Mouse (Mus musculus): ENCODE measurements around the gene Slc9a1. TPM values are rescaled to one million over a fixed set of nuclear protein-coding genes. Genes with fewer than 3 reads are reported as not detected.

Gene Slc9a1
- polyA plus RNA-seq, 1 experiment from 2014 or later: 12.8 TPM

DNA sequence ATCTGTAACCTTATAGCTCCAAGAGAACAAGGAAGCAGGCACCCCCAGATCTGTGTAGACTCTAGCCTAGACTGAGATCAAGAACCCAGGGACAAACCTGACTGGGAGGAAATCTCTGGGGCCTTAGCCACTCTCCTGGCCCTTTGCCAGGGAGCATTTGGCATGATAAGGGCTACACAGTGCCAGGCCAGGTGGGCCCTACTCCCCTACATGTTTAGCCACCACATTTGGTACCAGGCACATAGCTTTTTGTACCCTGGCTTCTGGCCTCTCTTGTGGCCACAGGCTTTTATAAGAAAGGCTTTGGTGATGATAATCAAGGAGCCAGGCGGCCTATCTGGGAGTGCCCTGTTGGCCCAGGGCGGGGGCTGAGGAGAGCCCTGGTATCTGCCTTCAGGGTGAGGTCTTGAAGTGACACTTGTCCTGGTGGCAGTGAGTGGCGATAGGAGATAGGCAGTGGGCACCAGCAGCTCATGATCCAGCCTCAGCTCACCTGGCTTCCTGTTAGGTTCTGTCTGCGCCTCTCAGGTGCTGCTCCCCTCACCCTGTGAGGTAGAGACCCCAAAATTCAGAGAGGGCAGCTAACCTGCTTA, 25.6 kb downstream of the Slc9a1 start:
- ATAC-seq: no peak
- Histone ChIP-seq H3K4me3 (ENCODE audit: low read depth, low read length) (no peak overlapping the region), H3K4me1 (ENCODE audit: control insufficient read depth, insufficient read depth, low read length) (peaks cover 6% of the 10 kb centered on the region), H3K36me3 (ENCODE audit: control insufficient read depth, insufficient read depth, low read length) (no peaks in the 10 kb centered on the region), H3K9me3 (replicated peaks; ENCODE audit: control insufficient read depth, low read length, poor library complexity, severe bottlenecking) (no peaks in the 10 kb centered on the region), H3K27ac (ENCODE audit: low read length) (no peak overlapping the region), H3K4me2 (ENCODE audit: low read length) (no peak overlapping the region), H3K9ac (ENCODE audit: low read depth, low read length) (no peak overlapping the region), H3K27me3 (ENCODE audit: control insufficient read depth, insufficient read depth, low read depth, low read length) (no peaks in the 10 kb centered on the region)
- WGBS: 86% methylated on average over 4 of the region's 4 CpGs

DNA sequence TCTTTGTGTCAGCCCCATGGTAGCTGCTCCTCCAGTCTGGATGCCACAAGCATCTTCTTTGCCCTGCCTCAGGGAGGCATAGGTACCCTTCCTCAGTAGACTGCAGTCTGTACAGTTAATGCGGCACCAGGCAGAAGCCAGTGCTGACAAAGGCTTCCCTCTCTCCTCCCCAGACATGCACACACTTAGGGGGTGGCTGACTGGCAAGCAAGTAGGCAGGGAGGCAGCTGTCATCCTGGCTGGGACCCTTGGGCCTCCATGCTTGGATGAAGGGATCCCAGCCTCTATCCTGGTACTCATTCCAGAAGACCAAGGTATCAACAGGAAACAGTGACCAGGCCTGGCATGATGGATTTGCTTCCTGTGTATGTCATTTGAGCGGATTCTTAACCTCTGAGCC, 26.6 kb downstream of the Slc9a1 start:
- H3K4me2 ChIP-seq (ENCODE audit: low read length): no peak overlapping the region
- no peaks in the 10 kb centered on the region for H3K27me3 ChIP-seq (ENCODE audit: control insufficient read depth, insufficient read depth, low read depth, low read length)
- H3K9me3 ChIP-seq (replicated peaks; ENCODE audit: control insufficient read depth, low read length, poor library complexity, severe bottlenecking): no peaks in the 10 kb centered on the region
- H3K27ac ChIP-seq (ENCODE audit: low read length): no peak overlapping the region
- H3K36me3 ChIP-seq (ENCODE audit: control insufficient read depth, insufficient read depth, low read length): no peaks in the 10 kb centered on the region
- ATAC-seq: no peak
- H3K4me1 ChIP-seq (ENCODE audit: control insufficient read depth, insufficient read depth, low read length): peaks cover 4% of the 10 kb centered on the region
- 67% methylated on average over 2 of the region's 2 CpGs for WGBS
- no peak overlapping the region for H3K4me3 ChIP-seq (ENCODE audit: low read depth, low read length)
- 0 out of 2 replicates have a peak overlapping the region, but pooled peaks have one; percentile 7 for H3K9ac ChIP-seq (ENCODE audit: low read depth, low read length)

DNA sequence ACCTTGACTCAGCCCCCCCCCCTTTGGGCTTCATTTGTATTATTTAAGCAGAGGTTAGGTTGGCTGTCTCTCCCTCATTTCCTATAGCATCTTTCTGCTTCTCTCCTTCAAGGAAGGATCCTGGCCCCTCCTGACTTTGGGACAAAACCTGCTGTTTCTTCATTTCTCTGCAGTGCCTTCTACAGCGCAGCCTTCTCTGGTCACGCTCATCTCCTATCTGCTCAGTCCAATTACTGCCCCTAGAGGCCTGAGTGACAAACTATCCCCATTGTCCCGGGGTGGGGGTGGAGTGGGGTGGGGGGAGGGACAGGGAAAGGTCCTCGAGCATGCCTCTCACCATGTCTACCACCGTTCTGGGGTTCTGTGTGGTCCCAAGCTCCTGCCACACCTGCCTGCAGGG, 27.8 kb downstream of the Slc9a1 start:
- H3K4me2 ChIP-seq (ENCODE audit: low read length): no peak overlapping the region
- WGBS: 43% methylated on average over 5 of the region's 5 CpGs

DNA sequence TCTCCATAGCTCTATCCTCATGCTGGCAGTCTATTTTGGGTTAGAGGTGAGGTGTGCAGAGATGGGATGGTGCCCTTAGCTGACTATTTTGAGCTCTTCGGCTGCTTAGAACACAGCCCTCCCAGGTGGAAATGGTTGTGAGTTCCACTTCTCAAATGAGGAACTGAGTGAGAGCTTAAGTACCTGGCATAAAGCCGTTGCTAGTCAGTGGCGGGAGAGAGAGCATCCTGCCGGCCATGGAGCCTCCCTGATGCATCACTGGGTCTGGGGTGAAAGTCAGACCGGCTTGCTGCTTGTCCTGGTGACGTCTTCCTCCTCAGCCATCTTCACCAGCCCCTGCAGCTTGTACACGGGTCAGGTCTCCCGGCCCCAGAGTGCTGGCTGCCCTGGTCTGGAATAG, 28.5 kb downstream of the Slc9a1 start:
- no peak overlapping the region for H3K4me3 ChIP-seq (ENCODE audit: low read depth, low read length)
- WGBS: 85% methylated on average over 8 of the region's 8 CpGs

More for the DNA sequence above, 27.8 kb downstream of the Slc9a1 start:
- no peak for ATAC-seq
- Histone ChIP-seq H3K27ac (ENCODE audit: low read length) (no peak overlapping the region), H3K36me3 (ENCODE audit: control insufficient read depth, insufficient read depth, low read length) (no peaks in the 10 kb centered on the region), H3K4me1 (ENCODE audit: control insufficient read depth, insufficient read depth, low read length) (peaks cover 8% of the 10 kb centered on the region), H3K4me3 (ENCODE audit: low read depth, low read length) (no peak overlapping the region), H3K9me3 (replicated peaks; ENCODE audit: control insufficient read depth, low read length, poor library complexity, severe bottlenecking) (no peaks in the 10 kb centered on the region), H3K27me3 (ENCODE audit: control insufficient read depth, insufficient read depth, low read depth, low read length) (no peaks in the 10 kb centered on the region), H3K9ac (ENCODE audit: low read depth, low read length) (no peak overlapping the region)

DNA sequence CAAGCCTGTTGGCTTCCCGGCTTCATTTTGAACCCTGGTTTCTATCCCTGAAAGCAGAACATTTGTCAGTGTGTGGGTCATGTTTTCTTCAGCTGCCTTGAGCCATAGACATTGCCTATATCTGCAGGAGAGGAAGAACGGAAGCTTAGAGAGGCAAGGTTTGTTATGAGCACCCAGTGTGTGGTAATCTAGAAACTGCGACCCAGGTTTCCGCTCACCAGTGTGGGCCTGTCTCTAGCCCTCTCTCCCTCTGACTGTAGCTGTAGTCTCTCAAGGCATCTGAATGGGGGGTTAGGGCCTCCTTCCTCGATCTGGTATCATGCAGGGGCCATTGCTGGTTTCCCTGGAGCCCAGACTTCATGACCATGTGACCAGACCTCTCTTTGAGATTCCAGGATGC, 29.1 kb downstream of the Slc9a1 start:
- Histone ChIP-seq H3K27ac (ENCODE audit: low read length) (no peak overlapping the region), H3K9ac (ENCODE audit: low read depth, low read length) (no peak overlapping the region), H3K4me1 (ENCODE audit: control insufficient read depth, insufficient read depth, low read length) (peaks cover 8% of the 10 kb centered on the region), H3K4me2 (ENCODE audit: low read length) (no peak overlapping the region), H3K27me3 (ENCODE audit: control insufficient read depth, insufficient read depth, low read depth, low read length) (no peaks in the 10 kb centered on the region), H3K4me3 (ENCODE audit: low read depth, low read length) (no peak overlapping the region), H3K36me3 (ENCODE audit: control insufficient read depth, insufficient read depth, low read length) (no peaks in the 10 kb centered on the region), H3K9me3 (replicated peaks; ENCODE audit: control insufficient read depth, low read length, poor library complexity, severe bottlenecking) (no peaks in the 10 kb centered on the region)
- no peak for ATAC-seq
- 85% methylated on average over 5 of the region's 5 CpGs for WGBS

More for the DNA sequence above, 28.5 kb downstream of the Slc9a1 start:
- Histone ChIP-seq H3K9me3 (replicated peaks; ENCODE audit: control insufficient read depth, low read length, poor library complexity, severe bottlenecking) (no peaks in the 10 kb centered on the region), H3K9ac (ENCODE audit: low read depth, low read length) (no peak overlapping the region), H3K27ac (ENCODE audit: low read length) (no peak overlapping the region), H3K27me3 (ENCODE audit: control insufficient read depth, insufficient read depth, low read depth, low read length) (no peaks in the 10 kb centered on the region), H3K36me3 (ENCODE audit: control insufficient read depth, insufficient read depth, low read length) (no peaks in the 10 kb centered on the region), H3K4me1 (ENCODE audit: control insufficient read depth, insufficient read depth, low read length) (peaks cover 8% of the 10 kb centered on the region), H3K4me2 (ENCODE audit: low read length) (no peak overlapping the region)
- no peak for ATAC-seq

DNA sequence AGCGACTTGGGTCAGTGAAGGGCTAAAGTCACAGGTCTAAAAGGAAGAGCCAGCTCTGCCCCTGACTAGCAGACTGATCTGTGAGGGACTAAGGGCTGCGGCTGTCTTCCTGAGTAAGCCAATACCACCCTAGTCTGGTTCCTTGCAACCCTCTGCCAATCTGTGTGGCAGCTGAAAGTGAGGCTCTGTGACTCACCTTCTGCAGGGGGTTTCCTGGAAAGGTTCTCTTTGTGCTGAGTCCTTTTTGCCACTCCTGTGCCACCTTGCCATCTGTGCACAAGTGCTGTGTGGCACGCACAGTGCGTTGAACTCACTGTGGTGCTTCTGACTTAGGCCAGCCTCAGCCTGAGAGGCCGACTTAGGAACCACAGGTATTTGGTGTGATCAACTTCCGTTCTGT, 30.0 kb downstream of the Slc9a1 start:
- Histone ChIP-seq H3K4me3 (ENCODE audit: low read depth, low read length) (no peak overlapping the region), H3K9me3 (replicated peaks; ENCODE audit: control insufficient read depth, low read length, poor library complexity, severe bottlenecking) (no peaks in the 10 kb centered on the region), H3K4me1 (ENCODE audit: control insufficient read depth, insufficient read depth, low read length) (peaks cover 8% of the 10 kb centered on the region), H3K27me3 (ENCODE audit: control insufficient read depth, insufficient read depth, low read depth, low read length) (no peaks in the 10 kb centered on the region), H3K36me3 (ENCODE audit: control insufficient read depth, insufficient read depth, low read length) (no peaks in the 10 kb centered on the region), H3K9ac (ENCODE audit: low read depth, low read length) (no peak overlapping the region), H3K27ac (ENCODE audit: low read length) (no peak overlapping the region), H3K4me2 (ENCODE audit: low read length) (no peak overlapping the region)
- 91% methylated on average over 6 of the region's 6 CpGs for WGBS
- ATAC-seq: no peak

DNA sequence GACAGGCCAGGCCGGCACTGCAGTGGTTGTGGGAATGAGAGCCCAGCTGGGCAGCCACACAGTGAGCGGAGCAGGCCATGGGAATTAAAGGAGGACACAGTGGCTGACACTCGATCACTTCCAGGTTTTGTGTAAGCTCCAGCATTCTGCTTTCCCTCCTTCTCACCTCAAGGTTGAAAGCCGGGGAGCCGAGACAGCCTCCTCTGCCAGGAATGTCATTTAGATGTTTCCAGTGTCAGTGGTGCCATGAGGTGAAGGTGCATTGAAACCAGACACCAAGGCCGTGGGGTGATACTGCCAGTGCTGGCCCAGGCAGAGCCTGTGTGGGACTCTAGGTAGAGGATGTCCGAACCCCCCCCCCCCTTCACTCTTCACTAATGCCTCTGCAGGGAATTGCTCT, 30.6 kb downstream of the Slc9a1 start:
- H3K4me1 ChIP-seq (ENCODE audit: control insufficient read depth, insufficient read depth, low read length): peaks cover 8% of the 10 kb centered on the region
- no peak overlapping the region for H3K4me2 ChIP-seq (ENCODE audit: low read length)
- WGBS: 68% methylated on average over 7 of the region's 7 CpGs
- H3K9ac ChIP-seq (ENCODE audit: low read depth, low read length): no peak overlapping the region
- no peak overlapping the region for H3K4me3 ChIP-seq (ENCODE audit: low read depth, low read length)
- no peak overlapping the region for H3K27ac ChIP-seq (ENCODE audit: low read length)
- no peaks in the 10 kb centered on the region for H3K9me3 ChIP-seq (replicated peaks; ENCODE audit: control insufficient read depth, low read length, poor library complexity, severe bottlenecking)
- no peak for ATAC-seq
- H3K27me3 ChIP-seq (ENCODE audit: control insufficient read depth, insufficient read depth, low read depth, low read length): no peaks in the 10 kb centered on the region
- H3K36me3 ChIP-seq (ENCODE audit: control insufficient read depth, insufficient read depth, low read length): no peaks in the 10 kb centered on the region

DNA sequence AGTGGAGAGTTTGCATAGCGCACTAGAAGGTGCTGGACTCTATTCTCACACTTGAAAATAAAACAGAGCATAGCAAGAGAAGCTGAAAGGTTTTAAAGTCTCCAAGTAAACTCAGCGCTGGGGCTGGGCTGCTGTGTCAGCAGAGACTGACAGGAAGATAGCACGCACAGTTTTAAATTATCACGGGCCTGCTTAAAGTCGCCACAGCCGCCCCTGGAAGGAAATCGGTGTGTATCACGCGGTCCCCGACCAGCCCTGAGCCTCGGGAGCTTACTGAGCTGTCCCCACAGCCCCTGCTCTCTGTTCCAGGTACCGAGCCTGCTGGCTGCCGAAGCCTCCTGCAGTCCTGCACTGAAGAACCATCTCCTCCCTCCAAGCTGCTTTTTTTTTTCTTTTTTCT, 32.5 kb downstream of the Slc9a1 start:
- no peak for ATAC-seq
- no peak overlapping the region for H3K27ac ChIP-seq (ENCODE audit: low read length)

DNA sequence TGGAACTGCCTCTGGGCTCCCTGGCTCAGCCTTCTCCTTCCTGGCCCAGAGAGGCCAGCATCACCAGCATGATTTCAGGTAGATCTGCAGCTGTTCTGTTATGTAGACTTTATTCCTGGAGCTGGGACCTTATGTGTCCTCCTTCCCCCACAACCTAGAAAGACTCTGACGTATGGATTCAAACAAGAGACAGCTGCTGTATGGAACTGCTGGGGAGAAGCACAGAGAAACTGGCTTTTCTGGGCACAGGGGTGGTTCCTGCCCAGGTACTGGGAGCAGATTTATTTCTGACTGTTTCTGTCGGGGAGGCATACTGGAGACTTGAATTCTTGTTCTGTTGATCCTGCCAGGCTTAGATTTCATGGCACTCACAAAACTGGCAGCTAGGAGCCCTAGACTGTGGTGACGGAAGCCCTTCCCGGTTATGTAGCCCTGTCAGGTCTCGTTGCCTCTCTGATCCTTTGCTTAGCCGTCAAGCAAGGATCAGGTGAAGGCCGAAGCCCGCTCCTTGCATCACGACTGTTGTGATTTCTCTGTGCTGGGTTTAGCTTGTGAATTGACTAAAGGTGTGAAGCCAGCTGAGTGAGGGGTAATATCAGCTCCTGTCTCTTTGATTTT, 34.2 kb downstream of the Slc9a1 start:
- H3K27me3 ChIP-seq (ENCODE audit: control insufficient read depth, insufficient read depth, low read depth, low read length): no peaks in the 10 kb centered on the region
- no peak overlapping the region for H3K4me2 ChIP-seq (ENCODE audit: low read length)
- H3K4me1 ChIP-seq (ENCODE audit: control insufficient read depth, insufficient read depth, low read length): peaks cover 10% of the 10 kb centered on the region; the same call in 1 of the 2 replicates
- no peaks in the 10 kb centered on the region for H3K36me3 ChIP-seq (ENCODE audit: control insufficient read depth, insufficient read depth, low read length)
- no peaks in the 10 kb centered on the region for H3K9me3 ChIP-seq (replicated peaks; ENCODE audit: control insufficient read depth, low read length, poor library complexity, severe bottlenecking)
- H3K9ac ChIP-seq (ENCODE audit: low read depth, low read length): no peak overlapping the region
- ATAC-seq: no peak
- no peak overlapping the region for H3K4me3 ChIP-seq (ENCODE audit: low read depth, low read length)
- 90% methylated on average over 9 of the region's 9 CpGs for WGBS
- no peak overlapping the region for H3K27ac ChIP-seq (ENCODE audit: low read length)

More for the DNA sequence above, 32.5 kb downstream of the Slc9a1 start:
- WGBS: 59% methylated on average over 13 of the region's 13 CpGs
- H3K9ac ChIP-seq (ENCODE audit: low read depth, low read length): no peak overlapping the region
- no peak overlapping the region for H3K4me2 ChIP-seq (ENCODE audit: low read length)
- no peaks in the 10 kb centered on the region for H3K27me3 ChIP-seq (ENCODE audit: control insufficient read depth, insufficient read depth, low read depth, low read length)
- peaks cover 4% of the 10 kb centered on the region; the same call in 1 of the 2 replicates for H3K4me1 ChIP-seq (ENCODE audit: control insufficient read depth, insufficient read depth, low read length)
- H3K4me3 ChIP-seq (ENCODE audit: low read depth, low read length): no peak overlapping the region
- H3K9me3 ChIP-seq (replicated peaks; ENCODE audit: control insufficient read depth, low read length, poor library complexity, severe bottlenecking): no peaks in the 10 kb centered on the region
- no peaks in the 10 kb centered on the region for H3K36me3 ChIP-seq (ENCODE audit: control insufficient read depth, insufficient read depth, low read length)

All from midbrain, embryonic 16.5 days (tissue).